Mouse (Mus musculus) neural tube, embryonic 14.5 days (tissue): ENCODE data around the gene Shisal2b. TPM values are rescaled to one million over a fixed set of nuclear protein-coding genes. Genes with fewer than 3 reads are reported as not detected.

Experiments used
- ATAC-seq: fragments of 200-750 bp; cut with Nextera tagmentation; 2 replicates; pipeline ENCODE4 v1.8.0; 2017; ENCODE audit warnings: low read depth, mild to moderate bottlenecking, moderate TSS enrichment, moderate library complexity
- H3K27ac ChIP-seq: fragments of 300-500 bp; sonication (generic); 2 replicates; pipeline ENCODE4 v1.5.1; 2014; ENCODE audit warnings: low read depth, mild to moderate bottlenecking, control low read depth, low read length, moderate library complexity, mixed read lengths
- H3K27me3 ChIP-seq: fragments of 300-500 bp; sonication (generic); 2 replicates; pipeline ENCODE4 v1.6.1; 2014; ENCODE audit warnings: low read length; ENCODE audit not compliant: control insufficient read depth, insufficient read depth
- H3K36me3 ChIP-seq: fragments of 300-500 bp; sonication (generic); 2 replicates; pipeline ENCODE4 v1.6.1; 2014; ENCODE audit warnings: low read length, mixed read lengths; ENCODE audit not compliant: control insufficient read depth, insufficient read depth
- H3K4me1 ChIP-seq: fragments of 300-500 bp; sonication (generic); 2 replicates; pipeline ENCODE4 v1.6.1; 2014; ENCODE audit warnings: low read length; ENCODE audit not compliant: control insufficient read depth, insufficient read depth
- H3K4me2 ChIP-seq: fragments of 300-500 bp; sonication (generic); 2 replicates; pipeline ENCODE4 v1.6.1; 2014; ENCODE audit warnings: mild to moderate bottlenecking, low read depth, low read length, control low read depth
- H3K4me3 ChIP-seq: fragments of 300-500 bp; sonication (generic); 2 replicates; pipeline ENCODE4 v1.5.1; 2014; ENCODE audit warnings: low read depth, low read length, control low read depth, mixed read lengths
- H3K9ac ChIP-seq: fragments of 300-500 bp; sonication (generic); replicated peaks from 2 replicates; pipeline ENCODE4 v1.6.1; 2014; ENCODE audit warnings: low read depth, mild to moderate bottlenecking, control low read depth, low read length, mixed read lengths
- H3K9me3 ChIP-seq: fragments of 300-500 bp; sonication (generic); 2 replicates; pipeline ENCODE4 v1.6.1; 2016; ENCODE audit warnings: low read length; ENCODE audit not compliant: control insufficient read depth
- WGBS: fragments of 180-500 bp; shearing (Covaris S2); extraction: QIAGEN DNeasy Blood & Tissue Kit; methylation state at CpG from one replicate; pipeline ENCODE4 v1.1.7; 2014; 5-methylcytosine and 5-hydroxymethylcytosine counted together
- polyA plus RNA-seq: library from polyadenylated mRNA; unstranded; fragments of >200 nt; fragmentation: Nextera tagmentation; extraction: Ambion mirVana; gene quantifications from 2 replicates; pipeline ENCODE4 v1.2.1, GENCODE M21; 2014

Shisal2b gene
- polyA plus RNA-seq, 1 experiment from 2014 or later: 1.6 TPM

DNA sequence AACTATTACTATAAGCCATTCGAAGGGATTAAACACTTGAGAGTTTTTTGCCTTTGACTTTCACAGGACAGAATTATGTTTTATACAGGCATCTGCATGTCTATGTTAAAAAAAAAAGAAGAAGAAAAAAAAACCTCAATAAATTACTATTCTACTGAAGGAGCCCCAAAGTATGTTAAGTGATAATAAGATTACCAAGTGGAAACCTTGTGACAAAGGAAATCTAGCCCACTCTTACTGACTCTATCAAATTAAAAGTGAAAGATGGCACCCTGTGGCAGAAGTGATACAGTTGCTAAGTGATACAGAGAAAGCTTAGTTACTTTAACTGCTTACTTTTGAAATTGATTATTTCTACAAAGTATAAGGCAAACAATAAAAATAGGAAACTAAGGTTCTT is 41.8 kb downstream of the Shisal2b start:
- 88% methylated on average over 1 of the region's 1 CpGs for WGBS
- ATAC-seq: no peak; the same call in 1 of the 2 replicates
- Histone ChIP-seq H3K4me1 (peaks cover 12% of the 10 kb centered on the region; the same call in 1 of the 2 replicates), H3K9ac (no peak overlapping the region), H3K4me2 (no peak overlapping the region), H3K9me3 (no peaks in the 10 kb centered on the region), H3K27me3 (no peaks in the 10 kb centered on the region), H3K36me3 (no peaks in the 10 kb centered on the region), H3K27ac (no peak overlapping the region), H3K4me3 (no peak overlapping the region)

DNA sequence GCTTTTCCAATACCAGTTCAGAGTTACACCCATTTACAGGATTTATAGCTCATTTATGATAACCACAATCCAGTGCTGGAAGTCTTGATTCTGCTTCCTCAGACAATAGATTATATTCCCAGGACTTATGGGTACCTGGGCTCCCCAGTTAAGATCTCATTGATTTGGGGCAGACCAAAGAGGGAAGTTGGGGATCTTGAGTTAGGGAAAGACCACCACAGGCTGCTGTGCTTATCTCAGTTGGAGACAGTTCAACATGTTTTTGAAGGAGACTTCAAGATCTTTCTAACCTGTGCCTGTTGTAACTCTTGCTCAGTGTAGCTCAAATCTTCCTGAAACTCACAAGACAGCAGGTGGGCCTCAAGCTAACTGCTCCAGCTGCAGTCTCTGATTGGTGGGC is 42.5 kb downstream of the Shisal2b start:
- H3K4me1 ChIP-seq: peaks cover 12% of the 10 kb centered on the region
- H3K4me3 ChIP-seq: no peak overlapping the region
- H3K36me3 ChIP-seq: no peaks in the 10 kb centered on the region
- H3K27ac ChIP-seq: no peak overlapping the region
- no peaks in the 10 kb centered on the region for H3K9me3 ChIP-seq
- no peak for ATAC-seq
- no peaks in the 10 kb centered on the region for H3K27me3 ChIP-seq
- H3K9ac ChIP-seq: no peak overlapping the region
- H3K4me2 ChIP-seq: no peak overlapping the region

DNA sequence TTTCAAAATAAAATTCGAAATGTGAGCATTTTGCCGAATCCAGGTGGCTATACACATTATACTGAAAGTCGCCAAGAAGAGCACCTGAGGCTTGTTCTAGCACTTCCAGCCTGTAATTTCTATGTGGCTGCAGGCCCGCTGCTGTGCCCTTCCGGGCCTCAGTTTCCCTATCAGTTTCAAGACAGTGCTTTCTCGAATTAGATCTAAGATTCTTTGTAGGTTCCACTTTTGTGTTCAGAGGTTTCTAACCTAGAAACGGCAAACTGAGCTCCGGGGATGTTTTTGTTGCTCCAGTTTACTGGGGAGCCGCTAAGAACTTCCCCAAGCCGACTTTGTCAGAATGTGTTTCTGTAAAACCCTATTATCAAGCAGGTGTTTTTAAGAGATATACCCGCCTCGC is 46.0 kb downstream of the Shisal2b start:
- H3K27ac ChIP-seq: no peak overlapping the region

DNA sequence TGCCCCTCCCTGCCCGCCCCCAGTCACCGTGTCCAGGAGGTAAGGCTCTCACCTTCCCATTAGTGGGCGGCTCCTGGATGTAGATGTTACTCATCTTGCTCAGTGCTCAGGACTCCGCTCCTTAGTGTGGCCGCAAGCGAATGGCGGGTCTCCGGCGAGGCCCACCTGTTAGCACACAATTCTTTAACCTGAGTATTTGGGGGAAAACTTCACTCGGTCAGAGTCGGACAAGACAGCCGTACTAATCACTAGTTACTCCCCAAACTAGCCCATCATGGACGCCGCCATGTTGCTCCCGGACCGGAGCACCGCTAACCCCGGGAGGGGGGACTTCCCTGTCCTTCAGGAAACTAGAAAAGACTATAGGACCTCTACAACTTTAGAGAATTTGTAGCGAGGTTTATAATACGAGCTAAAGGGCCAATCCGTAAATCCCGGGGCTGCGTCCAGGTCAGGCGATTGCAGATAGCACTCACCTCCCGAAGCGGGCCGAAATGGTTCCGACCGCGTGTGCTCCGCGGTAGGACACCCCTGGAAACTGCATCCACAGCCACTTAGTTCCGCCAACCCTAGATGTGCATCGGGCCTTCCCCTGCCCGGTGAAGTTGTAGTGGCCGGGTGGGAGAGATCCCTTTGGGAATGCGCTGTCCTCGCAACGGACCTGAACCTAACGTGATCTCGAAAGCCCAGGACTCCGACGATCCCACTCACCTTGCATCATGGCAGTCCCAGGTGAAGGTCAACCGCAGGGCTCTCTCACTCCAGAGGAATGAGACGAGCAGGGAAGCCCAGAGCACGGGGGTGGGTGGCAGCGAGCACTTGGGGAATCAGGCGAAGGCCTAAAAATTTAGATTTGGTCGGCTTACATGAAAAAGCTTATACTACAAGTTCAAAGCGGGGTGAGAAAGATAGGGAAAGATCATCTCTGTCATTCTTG is 46.8 kb downstream of the Shisal2b start, which contains the start of gene Cwc27:
Gene Cwc27, minus strand, starts transcription at position 508 of the 937 bp plus-strand sequence.
- Histone ChIP-seq H3K27ac (peak within 1 kb of the TSS; percentile 76), H3K27me3 (no peaks in the 10 kb centered on the region), H3K36me3 (no peaks in the 10 kb centered on the region), H3K9me3 (no peaks in the 10 kb centered on the region), H3K9ac (peak within 1 kb of the TSS; percentile 83), H3K4me2 (peak within 1 kb of the TSS; percentile 69), H3K4me1 (peaks cover 17% of the 10 kb centered on the region), H3K4me3 (peak within 1 kb of the TSS; percentile 73)
- under 1% methylated on average over 50 of the region's 50 CpGs for WGBS
- peak; percentile 97 for ATAC-seq

More for the DNA sequence above, 46.0 kb downstream of the Shisal2b start:
- peak overlapping the region; percentile 69 for H3K4me2 ChIP-seq
- no peak for ATAC-seq
- 59% methylated on average over 12 of the region's 12 CpGs for WGBS
- no peaks in the 10 kb centered on the region for H3K27me3 ChIP-seq
- H3K9ac ChIP-seq: peak overlapping the region; percentile 83; the same call in 1 of the 2 replicates
- no peaks in the 10 kb centered on the region for H3K9me3 ChIP-seq
- H3K36me3 ChIP-seq: no peaks in the 10 kb centered on the region
- peak overlapping the region; percentile 73 for H3K4me3 ChIP-seq
- peaks cover 17% of the 10 kb centered on the region for H3K4me1 ChIP-seq

DNA sequence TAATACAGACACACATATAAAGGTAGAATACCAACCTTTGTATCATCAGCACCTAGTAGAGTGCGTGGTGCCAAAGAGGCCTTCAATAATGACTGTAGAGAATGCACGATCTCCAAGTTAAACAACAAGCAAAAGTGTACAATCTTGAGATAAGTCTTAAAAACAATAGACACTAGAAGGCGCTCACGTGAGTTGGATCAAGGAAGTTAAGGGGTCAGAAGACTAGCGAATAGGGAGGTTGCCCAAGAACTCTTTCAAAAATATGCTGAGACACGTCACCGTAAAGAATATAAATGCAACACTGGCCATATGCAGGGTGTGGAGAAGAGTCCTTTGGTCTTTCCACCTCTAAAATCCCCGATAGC is 47.4 kb downstream of the Shisal2b start:
- Histone ChIP-seq H3K36me3 (no peaks in the 10 kb centered on the region), H3K4me1 (peaks cover 17% of the 10 kb centered on the region), H3K9me3 (no peaks in the 10 kb centered on the region), H3K4me3 (peak overlapping the region; percentile 73), H3K27ac (no peak overlapping the region; the same call in 1 of the 2 replicates), H3K4me2 (peak overlapping the region; percentile 69), H3K27me3 (no peaks in the 10 kb centered on the region), H3K9ac (peak overlapping the region; percentile 83)
- WGBS: 15% methylated on average over 8 of the region's 8 CpGs
- ATAC-seq: peak; percentile 5; the same call in 1 of the 2 replicates

DNA sequence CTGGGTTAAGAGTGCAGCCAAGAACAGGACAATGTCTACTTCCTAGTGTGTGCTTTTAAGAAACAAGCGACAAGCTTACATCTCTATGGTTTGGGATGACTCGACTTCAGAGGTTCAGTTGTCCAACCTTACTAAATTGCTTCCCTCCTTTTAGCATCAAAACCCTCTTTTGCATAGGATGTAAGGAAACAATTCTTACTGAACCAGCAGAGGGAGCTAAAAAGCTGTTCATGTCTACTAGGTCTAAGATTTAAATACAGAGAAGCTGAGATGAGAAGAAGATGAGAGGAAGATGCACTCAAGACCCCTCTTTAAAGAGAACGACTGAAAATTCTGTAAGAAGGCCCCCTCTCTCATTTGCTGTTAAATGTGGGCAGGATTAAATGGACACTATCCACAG is 58.0 kb downstream of the Shisal2b start:
- Histone ChIP-seq H3K27me3 (no peaks in the 10 kb centered on the region), H3K4me3 (no peak overlapping the region), H3K9me3 (no peaks in the 10 kb centered on the region), H3K4me2 (no peak overlapping the region), H3K9ac (no peak overlapping the region), H3K27ac (no peak overlapping the region), H3K36me3 (peaks cover 12% of the 10 kb centered on the region; the same call in 1 of the 2 replicates), H3K4me1 (no peaks in the 10 kb centered on the region)
- WGBS: 56% methylated on average over 3 of the region's 3 CpGs
- peak; percentile 31; the same call in 1 of the 2 replicates for ATAC-seq

DNA sequence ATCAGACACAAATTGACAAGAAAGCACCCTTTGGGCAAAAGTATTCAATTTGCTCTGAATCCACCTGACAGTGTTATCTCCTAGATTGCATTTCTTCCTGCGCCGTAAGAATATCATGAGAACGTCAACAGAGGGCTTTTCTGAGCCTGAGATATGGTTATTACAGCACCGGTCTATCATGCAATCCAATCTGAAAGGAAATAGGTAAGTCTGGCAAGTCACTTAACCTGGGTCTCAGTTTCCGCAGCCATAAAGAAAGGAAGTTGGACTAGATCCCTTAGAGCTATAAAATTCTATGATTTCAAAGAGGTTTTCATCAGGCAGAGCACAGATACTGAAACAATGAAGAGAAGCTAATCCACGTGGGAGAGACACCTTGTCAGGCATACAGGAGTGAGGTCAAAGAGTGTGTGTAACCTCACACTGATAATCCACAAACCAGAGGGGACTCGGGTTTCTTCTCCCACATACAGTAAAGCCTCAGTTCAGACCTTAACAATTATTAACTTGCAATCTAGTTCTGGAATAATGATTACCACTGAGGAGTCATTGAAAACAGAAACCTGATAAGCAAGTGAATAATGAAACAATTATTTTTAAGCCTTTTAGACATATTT is 64.0 kb downstream of the Shisal2b start:
- Histone ChIP-seq H3K9me3 (no peaks in the 10 kb centered on the region), H3K4me1 (no peaks in the 10 kb centered on the region), H3K27ac (no peak overlapping the region), H3K27me3 (no peaks in the 10 kb centered on the region), H3K4me3 (no peak overlapping the region), H3K4me2 (no peak overlapping the region), H3K9ac (no peak overlapping the region), H3K36me3 (peaks cover 12% of the 10 kb centered on the region; the same call in 1 of the 2 replicates)
- no peak for ATAC-seq
- 93% methylated on average over 7 of the region's 7 CpGs for WGBS

DNA sequence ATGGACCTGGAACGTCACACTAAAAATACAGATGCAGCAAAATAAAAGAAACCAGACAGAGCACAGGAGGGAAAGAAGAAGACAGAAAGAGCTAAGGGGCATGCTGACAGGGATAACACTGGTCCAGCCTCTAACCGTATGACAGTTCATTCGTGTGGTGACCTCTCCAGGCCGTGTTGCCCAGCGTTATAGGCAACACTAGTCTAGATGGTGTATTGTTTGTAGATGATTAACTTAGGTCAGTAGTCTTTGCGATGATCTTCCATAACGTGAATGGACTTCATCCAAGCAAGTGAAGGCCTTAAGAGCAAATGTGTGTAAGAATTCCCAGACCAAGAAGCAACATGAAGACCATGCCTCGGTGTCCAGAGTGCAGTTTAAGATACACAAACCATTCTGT is 64.6 kb downstream of the Shisal2b start:
- 97% methylated on average over 8 of the region's 8 CpGs for WGBS
- ATAC-seq: no peak
- Histone ChIP-seq H3K4me2 (no peak overlapping the region), H3K27me3 (no peaks in the 10 kb centered on the region), H3K9ac (no peak overlapping the region), H3K4me1 (no peaks in the 10 kb centered on the region), H3K36me3 (peaks cover 12% of the 10 kb centered on the region; the same call in 1 of the 2 replicates), H3K9me3 (no peaks in the 10 kb centered on the region), H3K27ac (no peak overlapping the region), H3K4me3 (no peak overlapping the region)
